Mouse (Mus musculus): ENCODE measurements around the gene Asrgl1. TPM values are rescaled to one million over a fixed set of nuclear protein-coding genes. Genes with fewer than 3 reads are reported as not detected.
A peak's percentile ranks its signal among the peaks of the same experiment; 100 is the strongest.

Asrgl1 gene
- total RNA-seq, 4 experiments from 2014 or later = 131 to 150 (median 138) TPM

DNA sequence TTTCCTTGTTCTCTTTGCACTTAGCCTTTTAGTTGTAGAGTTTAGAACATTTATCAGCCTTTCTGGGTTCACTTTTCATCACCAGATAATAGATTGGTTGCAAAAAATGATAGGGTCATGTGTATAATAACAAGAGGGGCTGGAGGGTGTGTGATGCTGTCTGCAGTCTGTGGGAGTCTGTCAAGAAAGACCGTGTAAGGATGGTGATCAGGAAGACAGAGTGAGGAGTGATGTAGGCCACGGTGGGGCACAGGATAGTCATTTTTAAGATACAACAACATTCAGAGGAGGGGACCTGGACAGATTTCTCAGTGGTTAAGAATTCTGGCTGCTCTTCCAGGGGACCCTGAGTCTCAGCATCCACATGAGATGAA is 63.3 kb downstream of the Asrgl1 start:
- DNase-seq (ENCODE audit: low spot score in 2 of 2) = no peak

DNA sequence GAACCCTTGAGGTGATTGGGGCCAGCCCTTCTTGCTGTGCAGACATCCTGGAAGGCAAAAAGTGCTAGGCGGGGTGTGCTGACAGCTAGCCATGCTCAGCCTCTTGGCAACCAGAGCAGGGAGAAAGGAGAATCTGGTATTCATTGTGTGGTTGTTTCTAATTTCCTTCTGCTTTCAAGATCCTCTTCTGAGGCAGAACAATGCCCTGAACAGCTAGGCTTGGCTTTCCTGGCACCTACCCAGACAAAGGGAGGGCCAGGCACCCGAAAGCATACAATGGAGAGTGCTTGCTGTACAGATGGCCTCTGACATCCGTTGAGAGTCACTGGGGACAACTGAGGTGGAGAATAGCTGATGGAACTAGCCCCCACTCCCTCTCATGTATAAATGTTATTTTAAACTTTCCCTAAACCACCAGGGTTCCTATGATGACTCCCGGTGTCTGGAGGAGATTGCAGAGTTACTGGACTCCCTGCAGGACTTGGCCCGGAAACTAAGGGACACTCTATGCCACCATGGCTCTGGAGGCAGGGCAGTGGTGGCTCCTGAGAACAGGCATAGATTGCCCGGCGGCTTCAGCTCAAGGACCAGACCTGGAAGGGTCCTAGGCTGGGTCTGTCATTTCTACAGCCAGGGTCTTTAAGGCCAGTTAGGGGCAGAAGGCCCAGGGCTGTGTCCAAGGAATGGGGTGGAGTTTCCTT is 63.8 kb downstream of the Asrgl1 start:
- DNase-seq (ENCODE audit: low spot score in 2 of 2) = peak in 1 of 2 experiments; percentile 35

DNA sequence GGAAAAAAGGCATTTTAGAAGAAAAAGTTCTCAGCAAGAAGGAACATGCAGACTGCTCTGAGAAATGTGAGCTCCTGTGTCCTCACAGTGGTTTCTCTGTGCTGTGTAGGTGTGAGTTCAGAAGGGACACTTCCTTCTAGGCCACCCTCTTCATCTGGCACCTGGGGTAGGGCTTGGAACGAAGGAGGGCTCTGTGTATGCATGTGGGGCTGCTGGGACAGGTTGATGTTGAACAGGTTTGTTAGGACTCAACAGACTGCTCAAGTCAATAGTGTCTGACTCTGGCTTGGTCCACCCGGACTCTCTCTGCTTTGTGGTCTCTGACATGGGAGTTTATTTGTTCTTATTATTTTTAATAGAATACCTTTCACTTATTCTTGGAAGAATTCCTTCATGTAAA is 65.1 kb downstream of the Asrgl1 start:
- no peak for DNase-seq (ENCODE audit: low spot score in 2 of 2)

DNA sequence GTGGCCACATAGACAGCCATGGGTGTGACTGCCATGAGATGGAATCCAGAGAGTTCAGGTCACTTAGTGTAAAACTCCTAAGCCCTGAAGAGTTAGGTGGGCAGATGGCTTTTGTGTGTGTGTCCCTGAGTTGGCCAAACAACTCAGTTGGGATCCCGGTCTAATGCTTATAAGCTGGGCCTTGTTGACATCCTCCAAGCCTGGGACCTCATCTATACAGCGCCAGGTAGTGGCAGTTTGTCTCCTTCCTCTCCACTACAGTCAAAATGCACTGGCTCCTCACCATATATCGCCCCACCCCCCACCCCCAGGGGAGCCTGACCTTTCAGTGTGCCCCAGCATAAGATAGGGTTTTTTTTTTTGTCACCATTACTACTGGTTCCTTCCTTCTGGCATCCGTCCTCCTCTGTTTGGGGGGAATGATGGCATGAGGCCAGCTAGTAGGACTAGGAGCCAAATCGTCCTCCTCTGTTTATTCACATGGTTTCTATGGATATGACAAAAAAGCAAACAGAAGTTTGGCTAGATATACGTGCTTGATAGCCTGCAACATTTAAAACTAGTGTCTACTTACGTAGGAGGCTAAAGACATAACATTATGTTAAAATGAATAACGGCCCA is 65.6 kb downstream of the Asrgl1 start:
- peak in 1 of 2 experiments; percentile 14 for DNase-seq (ENCODE audit: low spot score in 2 of 2)

DNA sequence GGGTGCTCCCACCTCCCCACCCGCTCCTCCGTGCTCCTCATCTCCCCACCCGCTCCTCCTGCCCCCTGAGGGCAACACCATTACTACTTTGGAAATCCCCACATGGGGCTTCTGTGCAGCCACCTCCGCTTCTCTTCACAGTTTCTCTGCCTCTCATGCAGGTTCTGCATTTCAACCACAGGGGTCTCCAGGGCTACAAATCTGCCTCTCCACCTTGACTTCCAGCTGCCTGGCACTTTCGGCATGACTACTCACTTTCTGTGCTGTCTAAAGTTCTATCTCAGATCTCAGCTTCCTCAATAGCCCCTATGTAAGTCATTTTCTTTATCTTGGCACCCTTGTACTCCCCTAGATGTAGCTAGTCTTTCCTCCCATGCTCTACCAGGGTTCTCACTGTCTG is 68.1 kb downstream of the Asrgl1 start:
- no peak for DNase-seq (ENCODE audit: low spot score in 2 of 2)

DNA sequence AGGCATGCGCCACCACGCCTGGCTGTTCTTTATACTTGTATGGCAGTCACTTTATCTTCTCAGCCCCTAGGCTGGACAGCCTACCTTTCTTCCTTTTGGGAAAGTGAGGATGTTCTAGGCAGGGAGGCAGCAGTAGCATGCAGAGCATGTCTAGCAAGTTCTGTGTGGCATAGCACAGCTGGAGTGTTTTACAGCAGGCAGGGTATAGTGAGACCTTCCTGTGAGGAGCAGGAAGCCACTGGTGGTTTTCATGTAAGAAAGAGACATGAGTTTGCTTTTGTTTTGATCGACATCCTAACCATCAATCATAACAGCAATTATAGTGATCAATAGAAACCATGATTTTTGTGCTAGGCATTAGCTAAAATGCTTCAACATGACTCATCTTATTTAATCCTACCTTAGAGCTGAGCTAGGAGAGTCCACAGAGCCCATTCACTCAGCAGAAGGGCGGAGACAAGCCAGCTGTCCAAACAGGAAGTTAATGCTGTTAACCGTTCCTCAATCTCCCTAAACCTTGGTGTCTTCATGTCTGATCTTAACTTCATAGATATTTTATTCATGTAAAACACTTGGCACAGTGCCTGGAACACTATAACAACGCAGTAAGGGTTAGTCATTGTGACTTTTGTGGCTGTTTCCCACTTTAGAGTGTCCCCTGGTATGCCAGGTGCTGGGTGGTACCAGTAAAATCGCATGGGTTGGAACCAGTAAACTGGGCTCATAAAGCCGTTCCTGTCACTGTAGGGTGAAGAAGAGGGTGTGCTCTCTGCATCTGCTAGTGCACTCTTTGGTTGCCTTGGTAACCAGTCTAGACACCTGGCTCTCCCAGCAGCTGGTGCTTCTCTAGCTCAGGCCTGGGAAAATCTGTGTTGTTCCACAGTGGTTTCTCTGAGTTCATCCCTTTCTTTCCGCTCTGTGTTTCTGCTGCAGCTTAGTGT is 69.5 kb downstream of the Asrgl1 start:
- DNase-seq (ENCODE audit: low spot score in 2 of 2) = peak; percentile 10 to 53

DNA sequence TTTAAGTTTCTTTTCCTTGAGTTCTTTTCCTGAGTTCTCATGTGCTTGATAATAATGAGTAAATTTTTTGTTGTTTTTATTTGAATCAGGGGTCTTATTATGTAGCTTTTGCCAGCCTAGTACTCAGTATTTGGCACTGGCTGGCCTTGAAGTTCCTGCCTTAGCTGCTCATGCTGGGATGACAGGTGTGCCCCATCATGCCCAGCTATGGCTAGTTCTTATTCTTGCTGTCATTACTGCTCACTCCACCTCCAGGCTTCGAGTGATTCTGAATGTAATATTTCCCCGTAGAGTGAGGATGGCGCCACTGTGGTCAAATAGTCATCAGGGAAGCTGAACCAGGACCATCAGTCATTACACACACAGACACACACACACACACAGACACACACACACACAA is 71.6 kb downstream of the Asrgl1 start:
- no peak for DNase-seq (ENCODE audit: low spot score in 2 of 2)

DNA sequence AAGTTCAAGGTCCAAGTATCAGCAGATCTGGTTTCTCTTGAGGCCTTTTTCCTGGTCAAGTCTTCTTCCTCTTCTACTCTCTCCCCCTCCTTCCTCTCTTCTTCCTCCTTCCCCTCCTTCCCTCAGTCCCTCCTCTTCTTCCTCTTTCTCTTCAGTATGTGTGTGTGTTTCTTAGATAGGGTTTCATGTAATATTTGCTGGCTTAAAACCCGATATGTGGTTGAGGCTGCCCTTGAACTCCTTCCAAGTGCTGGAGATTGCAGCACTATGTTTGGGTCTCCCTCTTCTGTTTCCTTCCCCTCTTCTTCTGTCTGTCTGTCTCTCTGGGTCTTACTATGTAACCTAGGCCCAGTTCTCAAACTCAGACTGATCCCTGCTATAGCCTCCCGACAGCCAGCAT is 72.6 kb downstream of the Asrgl1 start:
- no peak for DNase-seq (ENCODE audit: low spot score in 2 of 2)

DNA sequence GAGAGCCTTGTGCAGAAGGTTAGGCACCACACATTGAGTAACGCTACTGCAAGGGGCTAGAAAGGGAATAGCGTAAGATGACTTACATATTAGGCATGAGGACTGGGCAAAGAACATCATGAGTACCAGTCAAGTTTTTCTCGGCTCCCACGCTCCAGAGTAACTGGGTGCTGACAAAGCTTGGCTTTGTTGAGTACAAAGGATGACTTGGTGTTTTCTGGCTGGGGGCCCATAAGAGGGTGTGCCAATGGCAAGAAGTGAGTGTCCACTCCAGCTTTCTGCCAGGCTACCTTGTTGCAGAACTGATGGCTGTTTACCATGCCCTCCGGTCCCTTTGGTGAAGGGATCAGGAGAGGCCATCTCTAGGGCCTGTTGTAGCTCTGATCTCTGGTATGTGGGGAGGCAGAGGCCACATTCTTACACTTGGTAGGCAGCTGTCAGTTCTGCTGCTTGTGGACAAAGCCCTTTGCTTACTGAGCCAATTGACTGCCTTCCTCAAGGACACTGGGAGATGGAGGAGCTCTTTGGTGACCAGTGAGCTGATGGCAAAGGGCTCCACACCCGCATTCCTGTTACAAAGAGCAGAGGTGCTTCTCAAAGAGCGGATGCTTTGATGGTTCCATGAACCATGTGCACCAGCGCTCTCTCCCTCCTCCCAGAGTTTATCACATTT is 74.1 kb downstream of the Asrgl1 start:
- DNase-seq (ENCODE audit: low spot score in 2 of 2) = no peak

DNA sequence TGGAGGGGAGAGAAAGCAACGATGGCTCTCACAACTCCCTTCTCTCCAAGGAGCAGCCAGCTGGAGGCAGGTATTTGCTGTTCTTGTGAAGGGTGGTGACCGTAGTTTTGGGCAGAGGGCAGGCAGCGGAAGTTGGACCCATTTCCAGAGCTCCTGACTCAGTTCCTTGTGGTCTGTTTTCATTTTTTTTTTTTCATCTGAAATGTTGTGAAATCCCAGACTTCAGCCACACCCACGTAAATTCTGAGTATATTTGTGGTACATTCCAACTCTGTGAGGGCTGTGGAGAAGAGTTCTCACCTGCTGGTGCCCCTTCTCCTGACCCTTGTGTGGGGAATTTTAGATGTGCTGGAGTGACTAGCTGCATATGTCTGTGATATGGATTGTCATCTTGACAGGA is 75.3 kb downstream of the Asrgl1 start:
- DNase-seq (ENCODE audit: low spot score in 2 of 2) = no peak

Other genes starting within 250 kb of the Asrgl1 start
- 10 to 100 TPM; 20.8 to 25.2 (median 21.8) TPM for gene 1810009A15Rik, start 246.8 kb downstream of the Asrgl1 start, total RNA-seq (2022)
- gene Gm49416, start 246.7 kb downstream of the Asrgl1 start, total RNA-seq (2022) = 1 to 10 TPM; 1.4 to 5.6 (median 2.6) TPM
- 10 to 100 TPM; 21.7 to 24.9 (median 22.1) TPM for gene Ints5, start 242.6 kb downstream of the Asrgl1 start, total RNA-seq (2022)
- gene Ganab, start 237.6 kb downstream of the Asrgl1 start, total RNA-seq (2022) = 100 to 1,000 TPM in 3 of 4 experiments, 10 to 100 TPM in 1; 100.0 to 104 (median 103) TPM
- gene B3gat3, start 215.3 kb downstream of the Asrgl1 start, total RNA-seq (2022) = 100 to 1,000 TPM; 155 to 175 (median 172) TPM
- gene Rom1, start 206.3 kb downstream of the Asrgl1 start, total RNA-seq (2022) = 10 to 100 TPM in 1 of 4 experiments, 1 to 10 TPM in 3; 7.9 to 10.1 (median 8.9) TPM
- gene Eml3, start 206.1 kb downstream of the Asrgl1 start, total RNA-seq (2022) = 10 to 100 TPM; 12.6 to 15.3 (median 13.8) TPM
- 10 to 100 TPM; 46.8 to 53.8 (median 50.4) TPM for gene Mta2, start 193.8 kb downstream of the Asrgl1 start, total RNA-seq (2022)
- gene Tut1, start 181.8 kb downstream of the Asrgl1 start, total RNA-seq (2022) = 10 to 100 TPM; 20.5 to 26.0 (median 22.1) TPM
- gene Eef1g, start 168.6 kb downstream of the Asrgl1 start, total RNA-seq (2022) = 100 to 1,000 TPM; 224 to 271 (median 243) TPM
- gene Ahnak, start 146.4 kb downstream of the Asrgl1 start, total RNA-seq (2022) = 10 to 100 TPM; 24.9 to 29.0 (median 27.5) TPM
- not detected for gene Scgb1a1, start 47.7 kb downstream of the Asrgl1 start, total RNA-seq (2022)